Mouse (Mus musculus) skeletal muscle tissue, adult 2 months (tissue): ENCODE measurements around the gene Pitpnc1.

ENCODE experiments used
- DNase-seq: peaks from one replicate; pipeline ENCODE4 v3.0.0-alpha.2; 2012; ENCODE audit warnings: low read depth, low spot score

Gene Pitpnc1

GRCm38 (mm10) chr11:107375816-107376215 is 94.7 kb downstream of the Pitpnc1 start:
- DNase-seq = no peak

GRCm38 (mm10) chr11:107373569-107373968 is 96.9 kb downstream of the Pitpnc1 start:
- DNase-seq = no peak

DNA sequence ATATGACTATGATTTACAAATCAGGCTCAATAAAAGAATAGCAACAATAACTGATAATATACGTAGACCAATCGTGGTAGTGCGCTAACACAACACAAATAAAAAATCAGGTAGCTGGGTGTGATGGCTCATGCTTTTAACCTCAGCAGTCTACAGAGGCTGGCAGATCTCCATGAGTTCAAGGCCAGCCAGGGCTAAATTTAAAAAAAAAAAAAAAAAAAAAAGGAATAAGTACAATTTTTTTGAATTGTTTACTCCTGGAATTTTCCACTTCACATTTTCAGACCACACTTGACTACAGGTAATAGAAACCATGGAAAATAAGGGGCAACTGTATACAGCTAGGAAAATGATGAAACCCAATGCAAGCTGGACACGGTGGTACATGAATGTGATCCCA is 97.3 kb downstream of the Pitpnc1 start:
- no peak for DNase-seq

- DNase-seq = no peak
Measured at GRCm38 (mm10) chr11:107372688-107373087, 97.8 kb downstream of the Pitpnc1 start.

- no peak for DNase-seq
Measured at GRCm38 (mm10) chr11:107370476-107370875, 100.0 kb downstream of the Pitpnc1 start.

- DNase-seq = no peak
Measured at GRCm38 (mm10) chr11:107369661-107370060, 100.8 kb downstream of the Pitpnc1 start.

- DNase-seq = no peak
Measured at GRCm38 (mm10) chr11:107365938-107366712, 104.4 kb downstream of the Pitpnc1 start.

DNA sequence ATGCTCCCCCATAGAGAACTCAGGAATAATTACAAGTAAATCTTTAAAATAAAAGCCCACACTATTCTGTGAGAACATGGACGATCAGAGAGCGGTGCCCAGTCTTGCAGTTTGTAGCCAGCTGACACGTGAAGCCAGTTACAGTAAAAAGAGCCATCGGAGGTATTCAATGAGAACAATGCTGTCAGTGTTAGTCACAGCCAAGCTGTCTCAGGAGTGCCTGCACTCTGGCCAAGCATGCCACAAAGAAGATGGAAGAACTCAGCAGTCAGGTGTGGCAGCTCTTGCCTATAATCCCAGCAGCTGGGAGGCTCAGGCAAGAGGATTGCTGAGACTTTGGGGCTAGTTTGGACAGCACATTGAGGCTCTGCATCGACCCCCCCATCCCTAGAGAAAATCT is 111.8 kb downstream of the Pitpnc1 start:
- DNase-seq = no peak

- DNase-seq = no peak
Measured at GRCm38 (mm10) chr11:107356224-107356623, 114.3 kb downstream of the Pitpnc1 start.

- no peak for DNase-seq
Measured at GRCm38 (mm10) chr11:107355526-107355925, 115.0 kb downstream of the Pitpnc1 start.

DNA sequence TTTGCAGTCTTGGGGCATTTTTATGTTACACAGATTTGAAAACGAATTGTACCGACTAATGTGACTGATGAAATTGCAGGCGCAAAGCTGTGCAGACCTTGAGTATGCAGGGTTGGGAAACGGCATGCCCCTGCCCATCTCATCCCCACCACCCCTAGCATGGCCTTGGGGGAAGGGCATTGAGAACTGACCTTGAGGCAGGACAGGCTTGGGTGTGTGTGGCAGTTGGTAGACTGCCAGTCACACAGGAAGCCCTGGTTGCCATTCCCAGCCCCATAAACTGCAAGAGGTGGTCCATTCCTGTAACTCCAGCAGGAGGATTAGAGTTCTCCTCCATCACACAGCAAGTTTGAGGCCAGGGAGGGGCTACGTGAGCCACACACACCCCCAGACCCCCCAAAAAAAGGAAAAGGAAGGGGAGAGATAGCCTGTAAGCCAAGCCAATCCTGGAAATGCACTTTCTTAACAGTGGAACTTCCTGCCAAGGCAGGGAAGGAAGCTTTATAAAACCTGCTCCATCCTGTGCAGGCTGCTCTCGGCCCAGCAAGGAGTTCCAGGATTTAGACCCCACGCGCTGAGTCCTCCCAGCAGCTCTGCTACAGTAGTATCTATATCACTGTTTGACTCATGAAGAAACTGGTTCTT is 115.9 kb downstream of the Pitpnc1 start:
- no peak for DNase-seq

- no peak for DNase-seq
Measured at GRCm38 (mm10) chr11:107352596-107352995, 117.9 kb downstream of the Pitpnc1 start.

DNA sequence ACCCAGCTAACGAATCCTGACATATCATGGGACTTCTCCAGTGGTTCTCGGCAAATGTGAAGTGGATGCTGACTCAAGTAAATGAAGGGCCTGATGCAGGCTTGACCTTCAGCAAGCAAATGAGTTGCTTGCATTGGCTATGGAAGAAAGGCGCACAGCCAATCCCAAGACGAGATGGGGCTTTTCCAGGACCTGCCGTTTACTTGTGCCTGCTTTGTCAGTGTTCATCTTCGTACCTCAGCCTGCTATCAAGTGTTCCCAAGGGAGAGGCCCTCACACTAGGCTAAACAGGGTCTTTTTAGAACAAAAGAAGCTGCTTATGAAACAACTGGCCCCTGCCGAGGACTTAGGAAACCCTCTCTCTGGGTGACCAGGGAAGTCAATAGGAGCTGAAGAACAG is 120.7 kb downstream of the Pitpnc1 start:
- no peak for DNase-seq

GRCm38 (mm10) chr11:107343031-107343430 is 127.5 kb downstream of the Pitpnc1 start:
- no peak for DNase-seq

- DNase-seq = no peak
Measured at GRCm38 (mm10) chr11:107342432-107342831, 128.1 kb downstream of the Pitpnc1 start.

DNA sequence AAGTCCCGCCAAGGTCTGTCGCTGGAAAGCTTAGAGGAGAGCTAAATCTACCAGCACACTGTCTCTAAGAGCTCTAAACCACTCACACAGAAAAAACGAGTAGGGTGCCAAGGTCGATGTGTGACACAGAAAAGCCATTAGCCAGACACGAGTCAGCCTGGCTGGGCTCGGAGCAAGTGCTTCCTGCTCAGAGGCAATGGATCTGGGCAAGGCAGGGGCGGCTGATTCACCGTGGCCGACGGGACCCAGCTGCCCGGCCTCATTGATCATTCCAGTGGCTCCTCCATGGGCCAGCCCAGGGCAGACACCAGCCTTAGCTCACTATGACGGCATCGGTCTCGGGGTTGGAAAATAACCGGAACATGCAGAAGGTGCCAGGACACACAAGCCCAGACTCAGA is 129.2 kb downstream of the Pitpnc1 start:
- DNase-seq = peak; percentile 48

DNA sequence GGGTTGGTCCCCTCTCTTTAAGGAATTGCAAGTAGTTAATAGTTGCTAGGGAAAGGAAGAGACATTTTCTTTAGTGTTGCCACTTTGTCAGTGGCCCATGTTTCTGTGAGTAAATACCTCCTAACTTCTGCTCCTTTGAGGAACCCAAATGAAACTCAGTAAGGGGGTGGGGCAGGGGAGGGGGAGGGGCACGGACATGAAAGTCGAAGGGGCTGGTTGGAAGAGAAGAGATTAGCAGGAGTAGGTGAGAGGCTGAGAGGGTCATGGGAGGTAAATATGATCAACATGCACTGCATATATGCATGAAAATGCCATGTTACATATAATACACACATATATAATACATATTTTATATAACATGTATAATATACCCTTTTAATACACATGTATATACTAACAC is 129.7 kb downstream of the Pitpnc1 start:
- no peak for DNase-seq

- DNase-seq = peak; percentile 56
Measured at GRCm38 (mm10) chr11:107339224-107339805, 131.2 kb downstream of the Pitpnc1 start.

- DNase-seq = peak; percentile 74
Measured at GRCm38 (mm10) chr11:107337391-107338148, 132.9 kb downstream of the Pitpnc1 start.

DNA sequence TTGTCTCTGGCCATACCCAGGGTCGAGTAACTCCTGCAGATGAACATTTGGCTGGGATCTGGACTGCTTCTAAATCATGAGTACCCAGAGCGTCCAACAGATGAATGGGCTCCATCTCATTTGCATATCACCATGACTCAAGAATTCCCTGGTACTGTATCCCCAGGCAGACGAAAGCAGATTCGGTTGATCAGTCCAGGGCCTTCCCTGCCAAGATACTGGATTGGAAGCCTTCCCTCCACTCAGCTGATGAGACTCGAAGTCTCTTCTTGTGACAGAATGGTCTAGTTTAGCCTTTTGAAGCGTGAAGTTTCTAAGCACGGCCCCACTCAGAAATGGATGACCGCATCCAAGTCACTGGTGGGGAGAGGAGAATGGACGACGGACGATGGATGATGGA is 134.7 kb downstream of the Pitpnc1 start:
- DNase-seq = peak; percentile 55

GRCm38 (mm10) chr11:107334849-107335484 is 135.5 kb downstream of the Pitpnc1 start:
- DNase-seq = peak; percentile 60

- DNase-seq = no peak
Measured at GRCm38 (mm10) chr11:107332905-107333304, 137.6 kb downstream of the Pitpnc1 start.
